Mouse (Mus musculus): Measurements from ENCODE around the gene Trp53i11.

- no peak for TF ChIP-seq CTCF (IDR thresholded peaks at IDR 0.05; ENCODE audit: borderline replicate concordance, insufficient read depth, low read depth, low read length)
- no peak for TF ChIP-seq POLR2A (IDR thresholded peaks at IDR 0.05; ENCODE audit: borderline replicate concordance, insufficient read depth, low read length)
These were observed 36.5 kb upstream of the Trp53i11 start for GRCm38 (mm10) chr2:93150673-93151450.

Measured in cerebellum, adult 2 months (tissue).